Mouse (Mus musculus): ENCODE data around the gene Ctf2.
"Not testable (repeated sequence)": the region's sequence is repeated elsewhere in the genome, so short reads cannot be mapped to it uniquely, and the experiment has no call there.

The Ctf2 gene

DNA sequence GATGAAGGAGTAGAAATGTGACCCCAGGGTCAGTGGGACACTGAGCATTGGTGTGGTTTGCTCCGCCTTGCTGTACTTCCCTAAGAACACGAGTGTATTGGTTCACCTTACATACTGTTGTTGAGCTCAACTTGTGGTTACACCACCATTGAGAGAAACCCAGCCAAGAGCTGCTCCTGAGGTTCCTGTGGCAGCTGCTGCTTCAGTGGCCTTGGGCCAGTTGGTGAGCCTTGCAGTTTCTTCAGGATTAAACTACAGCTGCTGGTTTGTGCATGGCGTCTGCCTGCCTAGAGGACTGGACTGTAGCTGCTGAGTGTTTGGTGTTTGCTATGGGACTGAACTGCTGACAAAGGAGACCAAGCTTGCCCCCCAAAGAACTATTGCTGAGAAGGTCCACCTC lies 20.5 kb downstream of the Ctf2 start:
- DNase-seq = peak; percentile 10

DNA sequence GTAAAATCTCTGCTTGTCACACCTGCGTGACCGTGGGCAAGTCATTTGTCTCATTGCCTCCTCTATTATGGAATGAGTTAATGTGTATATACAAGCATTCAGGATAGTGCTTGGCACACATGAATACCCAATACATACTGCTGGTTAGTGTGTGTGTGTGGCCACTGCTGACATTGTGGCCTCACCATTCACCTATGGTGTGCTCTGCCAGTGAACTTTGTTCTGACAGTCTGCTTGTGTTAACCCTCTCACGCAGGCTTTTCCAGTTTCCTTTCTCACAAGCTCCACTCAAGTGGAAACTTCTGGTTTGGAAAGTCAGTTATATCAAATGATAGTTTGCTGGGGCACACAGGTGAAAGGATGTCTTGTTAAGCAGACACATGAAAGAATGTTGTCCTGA lies 20.9 kb downstream of the Ctf2 start:
- DNase-seq = no peak

DNA sequence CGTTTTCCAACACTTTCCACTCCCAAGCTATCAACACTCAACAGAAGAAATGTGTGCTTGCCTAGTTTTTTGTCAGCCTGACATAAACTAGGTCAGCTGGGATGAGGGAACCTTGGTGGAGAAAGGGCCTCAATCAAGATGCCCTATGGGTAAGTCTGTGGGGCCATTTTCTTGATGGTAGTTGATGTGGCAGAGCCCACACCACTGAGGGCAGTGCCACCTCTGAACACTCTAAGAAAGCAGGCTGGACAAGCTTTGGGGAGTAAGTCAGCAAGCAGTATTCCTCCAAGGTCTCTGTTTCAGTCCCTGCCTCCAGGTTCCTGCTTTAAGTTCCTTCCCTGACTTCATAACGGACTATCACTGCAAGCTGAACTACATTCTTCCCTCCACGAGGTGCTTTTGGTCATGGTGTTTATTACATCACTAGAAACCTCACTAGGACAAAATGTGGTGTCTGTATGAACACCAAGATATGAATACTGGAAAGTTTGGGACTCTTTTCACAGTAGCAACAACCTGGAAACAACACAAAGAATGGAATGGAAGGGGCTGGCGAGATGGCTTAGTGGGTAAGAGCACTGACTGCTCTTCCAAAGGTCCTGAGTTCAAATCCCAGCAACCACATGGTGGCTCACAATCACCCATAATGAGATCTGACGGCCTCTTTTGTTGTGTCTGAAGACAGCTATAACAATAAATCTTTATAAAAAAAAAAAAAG lies 22.5 kb downstream of the Ctf2 start:
- DNase-seq = no peak

DNA sequence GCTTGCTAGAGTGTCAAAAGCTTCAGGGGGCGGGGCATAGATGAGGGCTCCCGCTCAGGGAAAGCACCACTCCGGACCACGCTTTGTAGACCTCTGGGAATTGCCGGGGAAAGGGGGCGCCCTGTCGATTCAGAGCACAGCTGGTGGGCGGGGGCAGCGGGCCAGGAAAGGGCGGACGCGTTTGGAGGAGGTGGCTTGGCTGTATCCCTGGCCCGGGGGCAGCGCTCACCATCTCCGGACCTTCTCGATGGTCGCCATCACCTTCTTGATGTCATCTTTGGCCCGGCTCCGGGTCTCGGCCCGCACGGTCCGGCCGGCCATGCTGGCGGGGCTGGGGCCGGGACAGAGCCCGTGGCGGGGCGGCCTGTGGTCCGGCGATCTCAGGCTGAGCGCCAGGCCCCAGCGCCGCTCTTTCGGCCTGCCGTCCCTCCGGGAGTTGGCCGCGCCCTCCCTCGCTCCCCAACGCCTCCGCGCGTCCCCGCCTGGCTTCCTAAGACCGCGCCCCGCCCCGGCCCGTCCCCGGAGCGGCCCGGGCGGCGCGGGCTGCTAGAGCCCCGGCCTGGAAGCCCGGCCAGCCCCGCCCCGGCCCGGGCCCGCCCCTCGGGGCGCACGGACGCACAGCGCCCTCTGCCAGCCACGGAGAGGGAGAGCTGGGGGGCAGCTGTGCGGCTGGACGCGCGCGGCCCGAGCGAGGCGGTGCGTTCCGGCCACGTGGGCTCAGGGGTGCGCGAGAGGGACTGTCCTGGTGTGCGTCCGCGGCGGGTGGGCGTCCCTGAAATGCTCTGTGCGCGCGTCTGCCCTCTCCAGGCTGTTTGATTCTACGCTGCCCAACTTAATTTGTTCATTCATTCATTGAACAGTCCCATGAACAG lies 23.5 kb downstream of the Ctf2 start, which contains the start of gene Bcl7c:
Gene Bcl7c (minus strand): TSS at position 727 of the 872 bp plus-strand sequence.
- peak; percentile 93 for DNase-seq

DNA sequence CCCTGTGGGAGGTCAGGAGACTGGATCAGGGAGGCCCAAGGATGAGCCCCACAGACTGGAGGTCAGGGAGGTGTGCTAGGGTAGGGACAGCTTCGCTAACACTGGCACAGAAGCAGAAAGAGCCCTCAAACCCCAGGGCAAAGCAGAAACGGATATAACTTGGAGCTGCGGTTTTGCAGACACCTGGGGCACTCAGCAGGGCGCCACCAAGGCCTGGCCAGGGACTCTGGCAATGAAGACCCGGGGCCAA lies 24.1 kb downstream of the Ctf2 start:
- no peak for DNase-seq

DNA sequence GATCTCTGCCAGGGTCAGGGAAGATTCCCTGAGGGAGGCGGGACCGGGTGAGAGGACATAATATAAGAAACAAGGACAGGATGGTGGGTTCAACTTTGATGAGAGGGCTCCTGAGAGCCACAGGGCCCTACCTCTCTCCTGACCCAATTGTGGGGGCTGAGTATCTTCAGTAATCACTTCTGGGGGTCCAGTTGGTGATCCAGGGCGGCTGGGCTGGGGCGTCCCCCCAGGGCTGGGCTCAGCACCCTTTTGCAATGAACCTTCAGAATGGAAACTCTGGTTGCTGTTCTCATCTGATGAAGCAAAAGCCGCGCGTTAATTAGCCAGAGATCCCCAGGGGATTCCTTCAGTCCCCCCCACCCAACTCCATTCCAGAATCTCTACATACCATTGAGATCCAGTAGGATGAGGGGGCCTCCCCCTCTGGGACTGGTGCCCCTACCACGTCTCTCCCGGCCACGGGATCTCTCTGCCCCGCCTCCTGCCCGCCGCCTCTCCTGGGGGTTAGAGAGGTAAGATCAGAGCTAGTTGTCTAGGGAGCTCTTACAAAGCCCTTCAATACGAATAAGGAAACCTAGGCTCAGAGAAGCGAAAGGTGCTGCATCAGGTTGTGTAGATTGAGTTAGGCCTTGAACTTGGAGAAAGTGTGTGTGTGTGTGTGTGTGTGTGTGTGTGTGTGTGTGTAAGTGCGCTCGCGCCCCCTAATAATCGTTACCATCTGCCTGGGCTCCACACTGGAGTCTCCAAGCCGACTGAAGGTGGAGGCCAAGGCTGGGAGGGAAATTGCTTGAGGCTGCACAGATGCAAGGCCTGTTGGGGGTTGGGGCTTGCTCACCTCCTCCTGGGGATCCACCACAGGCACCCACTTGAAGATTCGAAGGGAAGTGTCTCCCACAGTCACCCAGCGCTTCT lies 24.7 kb downstream of the Ctf2 start:
- DNase-seq = no peak

DNA sequence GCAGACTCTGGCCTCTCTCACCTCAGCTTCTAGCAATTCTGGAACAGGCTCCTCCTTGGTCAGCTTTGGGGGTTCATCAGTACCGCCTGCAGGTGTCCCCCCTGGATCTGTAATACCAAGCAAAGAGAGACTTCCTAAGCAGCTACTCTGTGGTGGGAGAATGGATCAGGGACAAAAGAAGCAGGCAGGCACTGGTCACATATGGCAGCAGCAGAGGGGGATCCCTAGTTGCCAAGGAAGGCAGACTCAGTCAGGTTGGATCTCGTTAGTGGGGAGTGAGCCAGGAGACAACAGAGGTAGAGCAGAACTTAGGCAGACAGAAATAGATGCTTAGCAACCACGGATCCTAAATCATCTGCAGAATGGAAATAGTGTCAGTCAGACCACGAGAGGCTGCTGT lies 26.3 kb downstream of the Ctf2 start:
- no peak for DNase-seq

DNA sequence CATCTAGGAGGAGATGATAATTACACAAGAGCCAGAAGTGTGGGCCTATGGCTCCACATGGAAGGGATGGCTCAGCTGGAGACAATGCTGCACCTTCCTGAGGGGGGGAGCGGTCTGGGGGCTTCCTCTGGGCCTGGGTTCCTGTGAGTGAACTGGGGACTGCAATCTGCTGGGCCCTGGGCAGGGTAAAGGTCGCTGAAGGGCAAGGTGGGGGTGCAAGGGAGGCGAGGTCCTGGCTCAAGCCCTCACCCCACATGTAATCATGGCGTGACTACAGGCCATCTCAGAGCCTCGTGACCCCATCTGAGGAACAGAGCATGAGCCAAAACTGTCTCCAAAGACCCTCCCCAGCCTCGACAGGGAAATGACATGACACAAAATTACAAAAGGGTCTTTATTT lies 27.4 kb downstream of the Ctf2 start:
- no peak for DNase-seq

DNA sequence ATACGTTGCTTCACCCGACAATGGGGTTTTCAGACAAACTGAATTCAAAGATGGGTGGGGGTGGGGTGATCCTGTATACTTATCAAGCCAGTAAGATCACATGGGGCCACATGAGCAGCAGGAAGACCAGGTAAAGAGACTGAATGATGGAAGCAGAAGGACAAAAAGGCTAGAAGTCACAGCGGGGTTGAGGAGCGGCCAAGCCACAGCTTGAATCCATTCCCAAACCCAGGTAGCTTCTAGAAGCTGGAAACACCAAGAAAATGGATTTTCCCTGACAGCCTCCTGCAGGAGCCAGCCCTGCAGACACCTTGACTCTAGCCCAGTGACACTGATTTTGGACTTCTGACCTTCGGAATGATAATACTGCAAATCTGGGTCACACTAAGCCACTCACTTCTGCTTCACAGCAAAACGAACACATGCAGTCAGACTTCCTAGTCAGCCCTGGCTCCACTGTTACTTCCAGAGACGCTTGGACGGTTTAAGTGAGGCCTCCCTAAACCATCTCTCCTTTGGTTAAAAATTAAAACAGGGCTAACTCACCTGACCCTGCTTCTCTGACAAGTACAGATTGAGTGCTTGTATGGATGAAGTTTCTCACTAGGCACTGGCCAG lies 28.3 kb downstream of the Ctf2 start:
- no peak for DNase-seq

DNA sequence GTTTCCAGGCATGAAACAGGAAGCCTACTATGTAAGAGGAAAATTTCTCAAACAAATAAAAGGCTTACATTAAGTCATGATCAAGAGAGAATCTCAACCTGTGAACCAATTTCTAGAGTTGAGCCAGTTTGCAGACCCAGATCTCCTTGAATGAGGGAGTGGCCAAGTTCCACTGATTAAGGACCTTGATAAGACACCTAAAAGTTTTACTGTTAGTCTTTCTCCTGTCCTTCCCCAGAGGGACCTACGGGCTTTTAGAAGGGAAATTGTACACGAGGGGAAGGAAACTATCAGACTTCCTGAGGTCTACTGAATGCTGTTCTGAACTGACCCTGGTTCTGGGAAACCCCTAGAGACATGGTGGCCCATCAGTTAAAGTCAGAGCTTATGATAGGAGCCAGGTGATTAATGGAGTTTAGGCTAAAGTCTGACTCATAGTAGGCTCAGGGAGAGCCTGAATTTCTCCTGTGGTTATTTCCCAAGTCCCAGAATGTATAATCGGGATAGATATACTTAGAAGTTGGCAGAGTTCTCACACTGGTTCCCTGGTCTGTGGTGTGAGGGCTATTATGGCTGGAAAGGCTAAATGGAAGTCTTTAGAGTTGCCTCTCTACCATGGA lies 31.1 kb downstream of the Ctf2 start:
- DNase-seq = no peak

DNA sequence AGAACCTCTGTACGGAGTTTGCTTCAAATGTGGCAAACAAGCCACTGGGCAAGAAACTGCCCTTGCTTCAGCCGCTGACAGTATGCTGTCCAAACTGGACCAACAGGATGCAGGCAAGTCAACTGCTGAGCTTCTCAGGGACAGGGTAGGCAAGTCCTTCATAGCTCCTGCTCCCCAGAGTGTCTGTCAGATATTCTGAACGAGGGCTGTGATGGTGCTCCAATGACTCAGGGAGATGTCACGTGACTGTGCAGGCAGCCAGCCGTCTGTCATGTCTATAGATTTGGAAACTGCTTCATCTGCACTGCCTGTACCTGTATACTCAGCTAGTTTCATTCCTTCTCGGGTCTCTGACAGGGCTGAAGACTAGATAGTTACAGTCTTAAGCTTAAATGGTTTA lies 33.0 kb downstream of the Ctf2 start:
- no peak for DNase-seq

DNA sequence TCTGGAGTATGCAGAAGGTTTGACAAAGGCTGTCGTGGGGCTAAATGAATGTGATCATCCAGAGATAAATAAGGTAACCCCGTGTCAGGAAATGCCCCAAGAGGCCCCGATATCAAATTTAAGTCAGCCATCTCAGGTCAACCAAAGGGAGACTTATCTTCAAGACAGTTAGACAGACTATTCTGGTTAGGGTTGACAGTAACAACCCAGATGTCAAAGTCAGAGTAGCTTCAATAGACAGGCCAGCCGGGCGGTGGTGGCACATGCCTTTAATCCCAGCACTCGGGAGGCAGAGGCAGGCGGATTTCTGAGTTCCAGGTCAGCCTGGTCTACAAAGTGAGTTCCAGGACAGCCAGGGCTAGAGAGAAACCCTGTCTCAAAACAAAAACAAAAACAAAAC lies 38.2 kb downstream of the Ctf2 start:
- not testable (repeated sequence) for DNase-seq

DNA sequence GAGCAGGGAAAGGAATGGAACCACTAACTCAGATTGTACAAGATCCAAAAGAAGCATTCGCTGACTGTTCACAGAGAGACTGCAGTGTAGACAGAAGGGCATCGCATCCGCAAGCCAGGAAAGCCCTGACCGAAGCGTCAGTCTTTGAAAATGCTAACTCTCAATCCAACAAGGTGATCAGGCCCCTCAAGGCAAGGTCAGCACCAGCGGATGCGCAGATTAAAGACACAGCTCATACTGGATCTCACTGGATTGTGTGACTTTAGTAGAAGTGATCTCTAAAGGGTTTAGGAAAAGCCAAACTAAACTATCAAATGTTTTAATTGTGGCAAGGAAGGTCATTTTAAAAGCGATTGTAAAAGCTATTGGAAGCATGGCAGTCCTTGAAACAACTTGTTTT lies 38.7 kb downstream of the Ctf2 start:
- no peak for DNase-seq

DNA sequence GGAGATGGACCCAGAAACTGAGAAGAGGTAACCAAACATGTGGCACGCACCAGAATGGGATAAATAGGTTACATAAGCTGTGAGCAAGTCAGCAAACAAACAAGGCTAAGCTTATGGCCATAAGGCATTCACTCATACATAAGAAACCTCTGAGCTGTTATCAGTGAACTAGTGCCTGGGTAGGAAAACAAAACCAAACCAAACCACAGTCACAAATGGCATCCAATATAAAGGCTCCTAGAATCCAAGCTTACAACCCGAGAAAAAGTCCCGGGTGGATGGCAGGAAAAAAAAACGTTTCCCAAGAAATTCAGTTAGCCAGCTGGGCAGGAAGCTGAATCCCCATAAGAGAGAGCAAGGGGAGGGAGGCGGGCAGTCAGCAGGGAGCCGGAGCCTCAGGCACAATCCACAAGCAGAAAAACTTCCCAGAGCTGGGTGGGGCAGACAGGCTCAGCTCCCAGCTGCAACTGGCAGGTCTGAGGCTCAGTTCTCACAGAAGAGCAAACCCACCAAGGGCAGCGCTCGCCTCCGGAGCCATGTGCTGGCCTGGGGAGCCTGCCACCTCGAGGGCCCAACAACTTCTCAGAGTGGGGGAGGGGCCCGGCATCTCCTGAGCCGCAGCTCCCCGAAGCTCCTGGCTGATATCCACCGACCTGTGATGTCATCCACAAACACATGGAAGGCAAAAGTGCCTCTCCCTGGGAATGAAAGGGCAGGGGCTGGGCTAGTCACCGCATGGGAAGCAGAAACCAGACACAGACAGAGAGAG lies 40.6 kb downstream of the Ctf2 start:
- peak; percentile 86 for DNase-seq

DNA sequence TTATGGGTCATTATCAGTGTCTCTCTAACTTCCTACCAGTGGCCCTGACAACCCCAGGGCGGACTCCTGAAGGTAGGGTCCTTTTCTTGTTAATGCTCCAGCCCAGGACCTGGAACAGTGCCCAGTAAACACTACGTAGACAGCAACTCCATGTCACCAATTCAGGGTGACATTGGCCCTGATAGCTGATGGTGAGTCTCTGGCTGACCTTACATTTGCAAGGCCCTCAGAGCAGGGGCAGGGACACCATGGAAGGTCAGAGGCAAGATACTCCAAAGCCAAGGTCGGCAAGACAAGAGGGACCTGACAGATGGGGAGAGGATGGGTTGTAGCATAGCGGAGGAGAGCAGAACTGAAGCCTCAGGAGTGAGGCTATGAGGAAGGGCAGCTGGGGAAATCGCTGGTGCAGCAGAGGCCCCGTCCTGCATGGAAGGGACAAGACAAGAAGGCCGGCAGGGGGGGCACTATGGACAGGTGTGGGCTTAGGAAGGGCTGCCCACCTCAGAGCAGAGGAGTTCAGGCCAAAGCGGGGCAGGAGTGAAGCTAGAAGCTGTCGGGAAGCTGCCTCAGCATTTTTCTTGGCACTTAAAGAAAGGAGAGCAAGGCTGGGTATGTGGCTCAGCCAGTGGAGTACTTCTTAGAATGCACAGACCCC lies 42.2 kb downstream of the Ctf2 start:
- no peak for DNase-seq

DNA sequence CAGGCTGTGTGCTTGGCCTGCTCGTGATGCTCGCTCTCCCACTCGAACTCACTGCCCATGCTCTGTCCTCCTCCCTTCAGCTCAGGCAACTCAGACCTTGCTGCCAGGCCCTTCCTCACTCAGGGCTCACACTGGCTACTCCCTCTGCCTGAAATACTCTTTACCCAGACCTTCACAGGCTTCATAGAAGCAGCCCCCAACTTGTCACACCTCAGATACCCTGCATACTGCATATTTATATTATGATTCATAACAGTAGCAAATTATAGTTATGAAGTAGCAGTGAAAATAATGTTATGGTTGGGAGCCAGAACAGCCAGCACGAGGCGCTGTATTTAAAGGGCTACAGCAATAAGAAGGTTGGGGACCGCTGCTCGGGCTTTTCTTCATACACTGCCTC lies 43.0 kb downstream of the Ctf2 start:
- no peak for DNase-seq

DNA sequence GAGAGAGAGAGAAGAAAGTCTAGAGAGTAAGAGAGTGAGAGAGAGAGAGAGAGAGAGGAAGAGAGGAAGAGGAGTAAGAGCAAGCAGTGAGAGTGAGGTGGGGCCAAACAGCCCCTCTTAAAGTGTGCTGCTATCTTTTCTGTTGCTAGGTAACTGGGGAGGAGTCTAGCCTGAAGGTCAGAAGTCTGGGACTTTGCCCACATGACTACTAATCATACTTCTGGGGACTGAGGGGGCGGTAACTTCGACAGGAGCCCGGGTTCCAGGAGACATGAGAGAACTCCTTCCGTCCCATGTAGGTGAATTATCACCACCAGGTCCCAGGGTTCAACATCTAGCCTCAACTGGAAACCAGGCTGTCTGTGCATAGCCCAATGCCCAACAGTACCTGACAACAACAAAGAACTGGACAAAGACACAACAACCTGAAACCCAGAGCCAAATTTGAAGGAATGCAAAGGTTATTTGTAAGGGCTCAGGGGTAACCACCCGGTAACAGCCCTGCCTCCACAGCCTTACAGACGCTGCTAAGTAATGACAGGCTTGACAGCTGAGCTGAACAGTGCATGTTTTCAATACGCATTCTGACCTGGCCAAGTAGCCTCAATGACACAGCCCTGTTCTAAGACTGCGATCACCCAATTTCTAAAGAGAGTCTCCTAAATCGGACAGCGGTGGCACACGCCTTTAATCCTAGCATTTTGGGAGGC lies 45.1 kb downstream of the Ctf2 start:
- DNase-seq = no peak

DNA sequence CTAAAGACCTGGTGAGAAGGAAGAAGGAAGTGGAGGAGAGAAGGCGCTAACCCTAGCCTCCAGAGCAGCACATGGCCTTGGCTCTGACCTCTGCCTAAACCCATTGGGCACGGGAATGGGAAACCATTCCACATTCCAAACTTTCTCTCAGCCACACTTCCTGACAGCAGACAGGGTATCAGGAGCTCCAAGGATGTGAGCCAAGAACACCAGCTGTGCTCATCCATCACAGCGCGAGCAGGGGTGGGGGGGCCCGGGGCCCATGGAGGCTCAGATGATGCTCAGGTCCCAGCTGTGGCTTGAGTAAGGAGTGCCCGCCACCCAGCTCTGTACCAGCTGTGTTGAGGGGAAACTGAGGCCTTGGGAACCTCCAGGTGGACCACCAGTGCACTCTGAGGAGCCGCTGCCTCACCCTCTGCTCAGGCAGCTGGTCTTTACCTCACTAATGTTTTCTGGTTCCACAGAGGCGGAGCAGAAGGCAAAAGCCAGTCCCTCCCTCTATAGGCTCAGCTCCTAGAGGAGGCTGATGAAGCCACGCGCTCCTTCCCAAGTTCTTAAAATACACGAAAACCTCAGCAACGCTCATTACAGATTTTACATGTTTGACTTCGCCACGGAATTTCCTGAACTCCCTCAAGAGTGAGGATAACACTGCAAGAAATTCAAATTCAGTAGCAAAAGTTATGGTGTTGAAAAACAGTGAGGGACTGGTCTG lies 46.5 kb downstream of the Ctf2 start:
- peak; percentile 49 for DNase-seq

DNA sequence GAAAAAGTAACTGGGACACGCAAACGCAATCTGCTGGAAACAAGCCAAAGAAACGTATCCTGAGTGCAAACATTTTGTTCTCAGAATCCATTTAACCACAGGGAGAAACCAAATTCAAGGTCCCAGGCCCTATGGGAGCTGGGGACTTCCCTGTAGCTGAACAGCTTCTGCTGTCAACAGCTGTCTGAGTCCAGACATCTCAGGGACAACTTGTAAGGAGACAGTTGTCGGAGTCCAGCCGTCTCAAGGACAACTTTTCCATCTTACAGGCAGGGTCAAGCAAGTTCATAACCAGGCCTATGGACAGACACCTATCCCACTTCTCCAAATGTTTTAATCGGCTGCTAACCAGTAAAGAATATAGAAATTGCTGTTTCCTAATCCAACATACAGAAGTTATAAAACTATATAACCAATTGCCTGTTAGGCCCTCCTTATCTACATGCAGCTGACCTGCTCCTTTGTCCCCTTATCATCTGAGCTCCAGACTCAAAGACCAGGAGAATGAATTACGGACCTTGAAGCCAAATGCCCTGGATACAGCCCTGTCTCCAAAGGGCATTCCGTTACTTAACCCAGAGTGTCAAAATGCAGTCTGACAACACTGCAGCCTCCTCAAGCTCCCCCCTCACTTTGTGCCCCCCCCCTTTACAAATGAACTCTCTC lies 49.9 kb downstream of the Ctf2 start:
- no peak for DNase-seq

Measured in lung, postnatal 36 days (tissue).